Mouse (Mus musculus) embryonic facial prominence, embryonic 10.5 days (tissue): ENCODE measurements at regions not wholly inside any gene's neighbourhood (a gene's known extent, or its start where the extent isn't known, plus 50 kb on each side); places are given as distances from the start of the nearest gene placed in this dataset.

Experiments
- DNase-seq: peaks from one replicate; pipeline ENCODE4 v3.0.0-alpha.2; 2017; ENCODE audit warnings: low spot score
- H3K27ac ChIP-seq: fragments of 300-500 bp; sonication (generic); replicated peaks from 2 replicates; pipeline ENCODE4 v1.5.1; 2016; ENCODE audit warnings: mild to moderate bottlenecking
- H3K27me3 ChIP-seq: fragments of 300-500 bp; sonication (generic); replicated peaks from 2 replicates; pipeline ENCODE4 v1.6.1; 2016; ENCODE audit warnings: low read depth, mild to moderate bottlenecking; ENCODE audit not compliant: poor library complexity, severe bottlenecking
- H3K36me3 ChIP-seq: fragments of 300-500 bp; sonication (generic); replicated peaks from 2 replicates; pipeline ENCODE4 v1.6.1; 2016; ENCODE audit warnings: mild to moderate bottlenecking, moderate library complexity
- H3K4me1 ChIP-seq: fragments of 300-500 bp; sonication (generic); 2 replicates; pipeline ENCODE4 v1.6.1; 2016
- H3K4me3 ChIP-seq: fragments of 300-500 bp; sonication (generic); 2 replicates; pipeline ENCODE4 v1.5.1; 2016; ENCODE audit warnings: mild to moderate bottlenecking, moderate library complexity
- H3K9me3 ChIP-seq: fragments of 300-500 bp; sonication (generic); 2 replicates; pipeline ENCODE4 v1.6.1; 2016; ENCODE audit warnings: mild to moderate bottlenecking
- WGBS: fragments of 180-500 bp; shearing (Covaris S2); methylation state at CpG from one replicate; pipeline ENCODE4 v1.1.7; 2016; 5-methylcytosine and 5-hydroxymethylcytosine counted together

GRCm38 (mm10) chr4:142845066-142845696, 367.6 kb downstream of the Prdm2 start:
- Histone ChIP-seq H3K4me3 (no peak overlapping the region), H3K9me3 (no peaks in the 10 kb centered on the region), H3K36me3 (no peaks in the 10 kb centered on the region), H3K4me1 (no peaks in the 10 kb centered on the region), H3K27ac (no peak overlapping the region), H3K27me3 (no peaks in the 10 kb centered on the region)
- WGBS = 90% methylated on average over 6 of the region's 6 CpGs
- DNase-seq = no peak

- no peak overlapping the region for H3K4me3 ChIP-seq
- no peaks in the 10 kb centered on the region for H3K36me3 ChIP-seq
- no peaks in the 10 kb centered on the region for H3K27me3 ChIP-seq
- no peaks in the 10 kb centered on the region for H3K9me3 ChIP-seq
- H3K27ac ChIP-seq = no peak overlapping the region
- WGBS = 39% methylated on average over 4 of the region's 4 CpGs
- H3K4me1 ChIP-seq = peaks cover 4% of the 10 kb centered on the region
- no peak for DNase-seq
These were observed 373.3 kb downstream of the Prdm2 start for GRCm38 (mm10) chr4:142839540-142839939.

- WGBS = 63% methylated on average over 4 of the region's 4 CpGs
- Histone ChIP-seq H3K27ac (no peak overlapping the region), H3K9me3 (no peaks in the 10 kb centered on the region), H3K4me3 (no peak overlapping the region), H3K27me3 (no peaks in the 10 kb centered on the region), H3K4me1 (peaks cover 4% of the 10 kb centered on the region), H3K36me3 (no peaks in the 10 kb centered on the region)
- no peak for DNase-seq
These were observed 374.3 kb downstream of the Prdm2 start for GRCm38 (mm10) chr4:142838363-142838964.

DNA sequence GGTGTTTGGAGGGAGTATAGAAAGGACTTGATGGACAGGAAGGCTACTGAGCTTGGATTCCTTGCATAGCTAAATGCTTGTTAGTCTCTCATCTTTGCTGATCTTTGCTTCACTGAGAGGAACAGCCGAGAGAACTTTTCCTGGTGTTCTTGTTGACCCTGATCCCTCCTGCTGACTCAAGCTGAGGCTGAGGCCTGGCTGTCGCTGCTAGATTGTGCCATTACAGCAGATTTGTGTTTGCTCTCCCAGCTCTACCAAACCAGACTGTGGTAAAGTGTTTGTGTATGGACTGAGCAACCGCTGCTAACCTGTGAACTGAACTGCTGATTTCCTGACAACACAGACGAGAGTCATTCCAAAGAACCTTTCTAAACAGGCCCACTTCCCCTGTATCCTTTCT, 375.2 kb downstream of the Prdm2 start:
- DNase-seq = no peak
- H3K4me1 ChIP-seq = peaks cover 4% of the 10 kb centered on the region
- H3K4me3 ChIP-seq = no peak overlapping the region
- no peak overlapping the region for H3K27ac ChIP-seq
- WGBS = 76% methylated on average over 4 of the region's 4 CpGs
- H3K27me3 ChIP-seq = no peaks in the 10 kb centered on the region
- H3K36me3 ChIP-seq = no peaks in the 10 kb centered on the region
- H3K9me3 ChIP-seq = no peaks in the 10 kb centered on the region

- Histone ChIP-seq H3K27ac (no peak overlapping the region), H3K27me3 (no peaks in the 10 kb centered on the region), H3K36me3 (no peaks in the 10 kb centered on the region), H3K4me3 (no peak overlapping the region), H3K9me3 (no peaks in the 10 kb centered on the region), H3K4me1 (peaks cover 33% of the 10 kb centered on the region)
- 85% methylated on average over 7 of the region's 7 CpGs for WGBS
- no peak for DNase-seq
These were observed 383.1 kb downstream of the Prdm2 start for GRCm38 (mm10) chr4:142829711-142830110.

- no peak overlapping the region for H3K4me3 ChIP-seq
- 25% methylated on average over 10 of the region's 10 CpGs for WGBS
- no peaks in the 10 kb centered on the region for H3K36me3 ChIP-seq
- no peaks in the 10 kb centered on the region for H3K27me3 ChIP-seq
- no peak overlapping the region for H3K27ac ChIP-seq
- no peak for DNase-seq
- H3K9me3 ChIP-seq = no peaks in the 10 kb centered on the region
- peaks cover 33% of the 10 kb centered on the region for H3K4me1 ChIP-seq
These were observed 383.8 kb downstream of the Prdm2 start for GRCm38 (mm10) chr4:142828969-142829368.

GRCm38 (mm10) chr4:142826250-142826893, 386.4 kb downstream of the Prdm2 start:
- 59% methylated on average over 13 of the region's 13 CpGs for WGBS
- Histone ChIP-seq H3K4me3 (no peak overlapping the region), H3K9me3 (no peaks in the 10 kb centered on the region), H3K27me3 (no peaks in the 10 kb centered on the region), H3K27ac (no peak overlapping the region), H3K4me1 (peaks cover 33% of the 10 kb centered on the region), H3K36me3 (no peaks in the 10 kb centered on the region)
- no peak for DNase-seq

GRCm38 (mm10) chr4:142825786-142826185, 387.0 kb downstream of the Prdm2 start:
- Histone ChIP-seq H3K9me3 (no peaks in the 10 kb centered on the region), H3K4me3 (no peak overlapping the region), H3K27me3 (no peaks in the 10 kb centered on the region), H3K4me1 (peaks cover 33% of the 10 kb centered on the region), H3K27ac (no peak overlapping the region), H3K36me3 (no peaks in the 10 kb centered on the region)
- DNase-seq = no peak
- 47% methylated on average over 5 of the region's 5 CpGs for WGBS

- WGBS = 88% methylated on average over 6 of the region's 6 CpGs
- DNase-seq = no peak
- H3K4me3 ChIP-seq = no peak overlapping the region
- H3K36me3 ChIP-seq = no peaks in the 10 kb centered on the region
- no peaks in the 10 kb centered on the region for H3K4me1 ChIP-seq
- no peaks in the 10 kb centered on the region for H3K27me3 ChIP-seq
- H3K9me3 ChIP-seq = no peaks in the 10 kb centered on the region
- H3K27ac ChIP-seq = no peak overlapping the region
These were observed 394.4 kb downstream of the Prdm2 start for GRCm38 (mm10) chr4:142818440-142818839.

DNA sequence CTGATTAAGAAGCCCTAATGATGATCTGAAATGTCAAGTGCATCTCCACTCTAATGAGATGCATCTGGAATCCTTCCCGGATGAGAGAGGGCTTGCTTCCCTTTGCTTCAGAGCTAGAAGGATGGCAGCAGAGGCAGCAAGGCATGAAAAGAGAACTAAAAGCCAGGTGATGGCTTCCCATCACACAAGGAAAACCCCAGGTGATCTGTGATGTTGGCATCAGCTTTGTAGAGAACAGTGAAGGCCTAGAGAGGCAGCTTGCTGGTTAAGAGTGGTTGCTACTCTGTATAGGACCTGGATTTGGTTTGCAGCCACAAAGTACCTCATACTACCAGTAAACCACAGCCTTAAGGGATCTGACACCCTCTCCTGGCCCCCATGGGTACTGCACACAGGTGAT, 395.8 kb downstream of the Prdm2 start:
- H3K4me1 ChIP-seq = no peaks in the 10 kb centered on the region
- DNase-seq = no peak
- no peaks in the 10 kb centered on the region for H3K27me3 ChIP-seq
- H3K9me3 ChIP-seq = no peaks in the 10 kb centered on the region
- H3K4me3 ChIP-seq = no peak overlapping the region
- no peaks in the 10 kb centered on the region for H3K36me3 ChIP-seq
- H3K27ac ChIP-seq = no peak overlapping the region
- WGBS = 82% methylated on average over 1 of the region's 1 CpGs

DNA sequence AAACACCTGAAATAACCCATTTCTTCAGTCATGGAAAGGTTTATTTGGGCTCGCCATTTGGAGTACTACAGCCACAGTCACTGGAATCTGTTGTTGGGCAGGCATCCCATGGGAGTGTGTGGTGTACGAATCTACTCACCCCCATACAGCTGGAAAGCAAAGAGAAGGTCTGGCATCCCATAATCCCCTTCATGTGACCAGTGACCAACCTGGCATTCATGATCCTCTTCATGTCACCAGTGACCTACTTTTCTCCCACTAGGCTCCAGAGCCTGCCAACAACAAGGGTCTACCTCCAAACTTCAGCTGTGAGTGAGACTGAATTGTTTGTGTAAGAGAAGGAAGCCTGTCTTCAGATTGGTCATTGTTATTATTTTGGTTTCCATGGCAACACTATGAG, 409.0 kb downstream of the Prdm2 start:
- peaks cover 4% of the 10 kb centered on the region for H3K4me1 ChIP-seq
- no peaks in the 10 kb centered on the region for H3K9me3 ChIP-seq

GRCm38 (mm10) chr4:142799291-142799690, 413.5 kb downstream of the Prdm2 start:
- H3K36me3 ChIP-seq = no peaks in the 10 kb centered on the region
- no peaks in the 10 kb centered on the region for H3K27me3 ChIP-seq
- no peaks in the 10 kb centered on the region for H3K9me3 ChIP-seq
- no peak for DNase-seq
- H3K27ac ChIP-seq = no peak overlapping the region
- 63% methylated on average over 5 of the region's 5 CpGs for WGBS
- peaks cover 4% of the 10 kb centered on the region for H3K4me1 ChIP-seq
- H3K4me3 ChIP-seq = no peak overlapping the region

More for the DNA sequence above, 409.0 kb downstream of the Prdm2 start:
- Histone ChIP-seq H3K27me3 (no peaks in the 10 kb centered on the region), H3K36me3 (no peaks in the 10 kb centered on the region), H3K27ac (no peak overlapping the region), H3K4me3 (no peak overlapping the region)
- WGBS = 93% methylated on average over 2 of the region's 2 CpGs
- DNase-seq = no peak

- Histone ChIP-seq H3K9me3 (no peaks in the 10 kb centered on the region), H3K27me3 (no peaks in the 10 kb centered on the region), H3K27ac (no peak overlapping the region), H3K4me3 (no peak overlapping the region), H3K36me3 (no peaks in the 10 kb centered on the region), H3K4me1 (peaks cover 4% of the 10 kb centered on the region)
- WGBS = 81% methylated on average over 6 of the region's 6 CpGs
- no peak for DNase-seq
These were observed 414.0 kb downstream of the Prdm2 start for GRCm38 (mm10) chr4:142798834-142799233.
